Mouse (Mus musculus) liver, postnatal 0 days (tissue): ENCODE measurements around the gene Phospho1. TPM values are rescaled to one million over a fixed set of nuclear protein-coding genes. Genes with fewer than 3 reads are reported as not detected.

Source experiments
- ATAC-seq: fragments of 200-750 bp; cut with Nextera tagmentation; 2 replicates; pipeline ENCODE4 v1.8.0; 2017; ENCODE audit warnings: mild to moderate bottlenecking, moderate library complexity
- DNase-seq: peaks from one replicate; pipeline ENCODE4 v3.0.0-alpha.2; 2016
- H3K27ac ChIP-seq: fragments of 300-500 bp; sonication (generic); 2 replicates; pipeline ENCODE4 v1.5.1; 2014; ENCODE audit warnings: antibody characterized with exemption, moderate library complexity, mild to moderate bottlenecking, low read depth
- H3K27me3 ChIP-seq: fragments of 300-500 bp; sonication (generic); 2 replicates; pipeline ENCODE4 v1.6.1; 2014; ENCODE audit warnings: low read length, control low read depth, mixed read lengths; ENCODE audit not compliant: insufficient read depth
- H3K36me3 ChIP-seq: fragments of 300-500 bp; sonication (generic); replicated peaks from 2 replicates; pipeline ENCODE4 v1.6.1; 2014; ENCODE audit warnings: mild to moderate bottlenecking, control low read depth, low read length, moderate library complexity, mixed read lengths; ENCODE audit not compliant: insufficient read depth
- H3K4me1 ChIP-seq: fragments of 300-500 bp; sonication (generic); 2 replicates; pipeline ENCODE4 v1.6.1; 2014; ENCODE audit warnings: antibody characterized with exemption, mild to moderate bottlenecking, control low read depth; ENCODE audit not compliant: insufficient read depth
- H3K4me2 ChIP-seq: fragments of 300-500 bp; sonication (generic); 2 replicates; pipeline ENCODE4 v1.6.1; 2014; ENCODE audit warnings: low read depth, mild to moderate bottlenecking, low read length, moderate library complexity, mixed read lengths
- H3K4me3 ChIP-seq: fragments of 300-500 bp; sonication (generic); 2 replicates; pipeline ENCODE4 v1.5.1; 2014; ENCODE audit warnings: low read depth, low read length
- H3K9ac ChIP-seq: fragments of 300-500 bp; sonication (generic); replicated peaks from 2 replicates; pipeline ENCODE4 v1.6.1; 2014; ENCODE audit warnings: mild to moderate bottlenecking, moderate library complexity
- H3K9me3 ChIP-seq: fragments of 300-500 bp; sonication (generic); 2 replicates; pipeline ENCODE4 v1.6.1; 2016; ENCODE audit warnings: mild to moderate bottlenecking, control low read depth, low read length, mixed read lengths
- CTCF ChIP-seq: sonication (generic); IDR thresholded peaks from 2 replicates; pipeline ENCODE4 v1.5.1; 2016; ENCODE audit warnings: antibody characterized with exemption, low read depth
- EP300 ChIP-seq: IDR thresholded peaks from 2 replicates; pipeline ENCODE4 v1.6.1; 2016; ENCODE audit warnings: antibody characterized with exemption, low read depth, mild to moderate bottlenecking
- WGBS: fragments of 180-500 bp; shearing (Covaris S2); extraction: QIAGEN DNeasy Blood & Tissue Kit; methylation state at CpG from one replicate; pipeline ENCODE4 v1.1.7; 2014; ENCODE audit not compliant: insufficient replicate concordance; 5-methylcytosine and 5-hydroxymethylcytosine counted together
- polyA plus RNA-seq: library from polyadenylated mRNA; unstranded; fragments of >200 nt; fragmentation: Nextera tagmentation; extraction: Ambion mirVana; gene quantifications from 2 replicates; pipeline ENCODE4 v1.2.1, GENCODE M21; 2015

Gene Phospho1
- polyA plus RNA-seq, 1 experiment from 2014 or later = 1.9 TPM

- no peak overlapping the region for H3K27ac ChIP-seq
- peaks cover 47% of the 10 kb centered on the region for H3K4me1 ChIP-seq
- ATAC-seq (no peak), DNase-seq (peak; percentile 32)
- H3K9me3 ChIP-seq = no peaks in the 10 kb centered on the region
- peaks cover 5% of the 10 kb centered on the region; the same call in 1 of the 2 replicates for H3K36me3 ChIP-seq
- peak overlapping the region; percentile 44 for H3K4me3 ChIP-seq
- 8% methylated on average over 80 of the region's 80 CpGs for WGBS
- TF ChIP-seq EP300 (no peak), CTCF (no peak)
- H3K4me2 ChIP-seq = peak overlapping the region; percentile 63
- peak overlapping the region; percentile 4 for H3K9ac ChIP-seq
- peaks cover 47% of the 10 kb centered on the region for H3K27me3 ChIP-seq
Measured at GRCm38 (mm10) chr11:95830411-95831275, 6.3 kb downstream of the Phospho1 start.

GRCm38 (mm10) chr11:95831276-95831619 lies 6.9 kb downstream of the Phospho1 start:
- Histone ChIP-seq H3K4me1 (peaks cover 53% of the 10 kb centered on the region), H3K27me3 (peaks cover 47% of the 10 kb centered on the region), H3K9me3 (no peaks in the 10 kb centered on the region), H3K27ac (no peak overlapping the region), H3K9ac (peak overlapping the region; percentile 4), H3K4me3 (peak overlapping the region; percentile 44), H3K4me2 (peak overlapping the region; percentile 63), H3K36me3 (peaks cover 5% of the 10 kb centered on the region; the same call in 1 of the 2 replicates)
- DNase-seq = no peak
- no peak for TF ChIP-seq CTCF
- TF ChIP-seq EP300 = no peak
- ATAC-seq = no peak
- 7% methylated on average over 10 of the region's 10 CpGs for WGBS

- 11% methylated on average over 15 of the region's 15 CpGs for WGBS
- Histone ChIP-seq H3K4me2 (peak overlapping the region; percentile 63), H3K4me3 (peak overlapping the region; percentile 44), H3K9me3 (no peaks in the 10 kb centered on the region), H3K9ac (no peak overlapping the region), H3K36me3 (peaks cover 5% of the 10 kb centered on the region; the same call in 1 of the 2 replicates), H3K27ac (no peak overlapping the region), H3K27me3 (peaks cover 47% of the 10 kb centered on the region), H3K4me1 (peaks cover 57% of the 10 kb centered on the region)
- peak; percentile 48 for TF ChIP-seq CTCF
- TF ChIP-seq EP300 = no peak
- DNase-seq = peak; percentile 40
- ATAC-seq = no peak
Measured at GRCm38 (mm10) chr11:95831641-95832040, 7.3 kb downstream of the Phospho1 start.

GRCm38 (mm10) chr11:95832129-95833005 lies 8.1 kb downstream of the Phospho1 start:
- no peak for ATAC-seq
- Histone ChIP-seq H3K4me3 (no peak overlapping the region), H3K36me3 (peaks cover 5% of the 10 kb centered on the region; the same call in 1 of the 2 replicates), H3K4me2 (no peak overlapping the region), H3K27me3 (peaks cover 47% of the 10 kb centered on the region), H3K9me3 (no peaks in the 10 kb centered on the region), H3K4me1 (peaks cover 60% of the 10 kb centered on the region), H3K27ac (no peak overlapping the region), H3K9ac (no peak overlapping the region)
- peak; percentile 16 for DNase-seq
- TF ChIP-seq CTCF = no peak
- no peak for TF ChIP-seq EP300
- 74% methylated on average over 18 of the region's 18 CpGs for WGBS

DNA sequence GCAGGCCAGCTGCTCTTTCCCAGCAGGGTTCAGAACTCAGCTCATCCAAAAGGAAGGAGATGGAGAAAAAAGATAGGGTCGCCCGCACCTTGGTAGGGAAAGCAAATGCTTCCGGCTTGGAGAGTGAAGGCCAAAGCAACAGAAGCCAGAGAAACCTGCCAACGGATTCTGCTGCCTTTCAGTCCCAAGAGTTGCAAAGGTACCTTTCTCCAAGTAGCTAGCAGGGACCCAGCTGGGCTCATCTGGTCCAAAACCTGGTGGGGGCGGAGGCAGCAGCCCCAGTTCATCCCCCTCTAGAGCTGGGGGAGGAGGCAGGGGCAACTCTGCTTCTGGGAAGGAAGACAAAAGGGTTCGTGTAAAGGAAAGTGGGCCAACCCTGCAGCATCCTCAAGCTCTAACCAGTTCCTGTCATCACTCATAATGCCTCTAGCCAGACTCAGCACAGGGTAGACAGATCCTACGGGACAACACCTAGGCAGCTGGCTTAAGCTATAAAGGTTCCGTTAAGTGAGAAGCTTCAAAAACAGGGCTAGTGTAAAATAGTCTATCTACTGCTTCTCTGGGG lies 8.8 kb downstream of the Phospho1 start:
- DNase-seq = no peak
- H3K27me3 ChIP-seq = peaks cover 47% of the 10 kb centered on the region
- peaks cover 61% of the 10 kb centered on the region for H3K4me1 ChIP-seq
- H3K27ac ChIP-seq = no peak overlapping the region
- H3K4me2 ChIP-seq = 0 out of 2 replicates have a peak overlapping the region, but pooled peaks have one; percentile 54
- peaks cover 5% of the 10 kb centered on the region; the same call in 1 of the 2 replicates for H3K36me3 ChIP-seq
- H3K9me3 ChIP-seq = no peaks in the 10 kb centered on the region
- no peak overlapping the region for H3K4me3 ChIP-seq
- 64% methylated on average over 8 of the region's 8 CpGs for WGBS
- H3K9ac ChIP-seq = no peak overlapping the region
- ATAC-seq = no peak
- TF ChIP-seq CTCF (no peak), EP300 (no peak)
